Mouse (Mus musculus): ENCODE data around the gene Appl2. TPM values are rescaled to one million over a fixed set of nuclear protein-coding genes. Genes with fewer than 3 reads are reported as not detected.
A peak's percentile ranks its signal among the peaks of the same experiment; 100 is the strongest.

Appl2 gene
- polyA plus RNA-seq, 1 experiment = 30.5 TPM

DNA sequence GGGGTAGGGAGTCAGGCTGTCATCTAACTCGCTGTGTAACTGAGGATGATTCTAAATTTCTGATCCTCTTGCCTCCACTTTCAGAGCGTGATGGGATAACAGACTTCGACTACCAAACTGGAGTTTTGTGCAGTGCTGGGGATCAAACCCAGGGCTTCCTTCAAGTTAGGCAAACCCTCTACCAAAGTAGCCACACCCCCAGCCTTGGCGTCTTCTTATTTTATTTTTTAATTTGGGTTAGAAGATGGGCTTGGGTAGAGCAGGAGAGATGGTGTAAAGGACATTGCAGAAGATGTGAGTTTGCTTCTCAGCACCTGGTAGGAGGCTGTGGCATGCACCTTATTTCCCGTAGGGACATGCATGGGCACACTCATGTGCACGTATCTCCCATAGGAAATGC is 499 bp upstream of the Appl2 start:
- TF ChIP-seq POLR2A (IDR thresholded peaks at IDR 0.05; ENCODE audit: low read depth, low read length) = no peak
- TF ChIP-seq CTCF (IDR thresholded peaks at IDR 0.05; ENCODE audit: borderline replicate concordance, insufficient read depth, low read length) = no peak
- peak overlapping the region; percentile 51 for H3K4me3 ChIP-seq (ENCODE audit: insufficient read depth, low read length)
- no peaks in the 10 kb centered on the region for H3K4me1 ChIP-seq (ENCODE audit: control insufficient read depth, insufficient read depth, low read length)
- H3K27ac ChIP-seq (ENCODE audit: insufficient read depth, low read length) = no peak overlapping the region

DNA sequence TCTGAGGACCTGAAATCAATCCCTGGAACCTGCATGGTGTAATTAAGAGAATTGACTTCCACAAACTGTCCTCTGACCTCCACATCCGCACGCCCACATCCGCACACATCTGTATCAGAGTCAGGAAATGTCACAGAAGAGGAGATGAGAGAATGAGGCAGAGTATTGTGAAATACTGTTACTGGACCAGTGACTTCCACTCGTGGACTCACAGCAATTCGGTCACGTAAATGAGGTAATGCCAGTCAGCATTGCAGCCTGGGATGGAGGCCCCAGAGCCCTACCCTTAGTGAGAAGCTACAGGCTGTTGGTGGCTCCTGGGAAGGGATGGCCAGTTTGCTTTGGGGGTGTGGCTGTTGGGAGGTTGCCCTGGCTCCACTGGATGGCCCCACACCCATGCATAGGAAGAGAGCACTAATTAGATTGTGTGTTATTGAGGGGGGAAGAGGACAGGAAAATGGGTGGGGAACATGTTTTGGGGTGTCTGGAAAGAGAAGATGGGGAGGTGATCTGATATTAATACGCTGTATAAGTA is 2.1 kb downstream of the Appl2 start:
- TF ChIP-seq POLR2A (IDR thresholded peaks at IDR 0.05; ENCODE audit: low read depth, low read length) (no peak), CTCF (IDR thresholded peaks at IDR 0.05; ENCODE audit: borderline replicate concordance, insufficient read depth, low read length) (no peak)
- no peak overlapping the region for H3K27ac ChIP-seq (ENCODE audit: insufficient read depth, low read length)
- H3K4me3 ChIP-seq (ENCODE audit: insufficient read depth, low read length) = no peak overlapping the region
- no peaks in the 10 kb centered on the region for H3K4me1 ChIP-seq (ENCODE audit: control insufficient read depth, insufficient read depth, low read length)

DNA sequence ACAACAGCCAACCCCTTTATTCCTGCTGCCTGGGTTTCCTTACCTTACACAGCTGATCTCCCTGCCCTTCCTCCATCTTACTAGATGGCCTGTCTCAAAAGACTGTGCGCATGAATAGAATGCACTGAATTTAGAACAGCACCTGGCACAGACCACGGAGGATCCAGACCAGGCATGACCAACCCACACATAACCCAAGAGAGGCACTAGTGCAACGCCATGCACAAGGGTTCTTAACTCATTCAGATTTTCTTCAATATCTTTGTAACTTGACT is 2.9 kb downstream of the Appl2 start:
- no peak overlapping the region for H3K27ac ChIP-seq (ENCODE audit: insufficient read depth, low read length)
- TF ChIP-seq POLR2A (IDR thresholded peaks at IDR 0.05; ENCODE audit: low read depth, low read length) (no peak), CTCF (IDR thresholded peaks at IDR 0.05; ENCODE audit: borderline replicate concordance, insufficient read depth, low read length) (no peak)
- H3K4me3 ChIP-seq (ENCODE audit: insufficient read depth, low read length) = no peak overlapping the region
- no peaks in the 10 kb centered on the region for H3K4me1 ChIP-seq (ENCODE audit: control insufficient read depth, insufficient read depth, low read length)

DNA sequence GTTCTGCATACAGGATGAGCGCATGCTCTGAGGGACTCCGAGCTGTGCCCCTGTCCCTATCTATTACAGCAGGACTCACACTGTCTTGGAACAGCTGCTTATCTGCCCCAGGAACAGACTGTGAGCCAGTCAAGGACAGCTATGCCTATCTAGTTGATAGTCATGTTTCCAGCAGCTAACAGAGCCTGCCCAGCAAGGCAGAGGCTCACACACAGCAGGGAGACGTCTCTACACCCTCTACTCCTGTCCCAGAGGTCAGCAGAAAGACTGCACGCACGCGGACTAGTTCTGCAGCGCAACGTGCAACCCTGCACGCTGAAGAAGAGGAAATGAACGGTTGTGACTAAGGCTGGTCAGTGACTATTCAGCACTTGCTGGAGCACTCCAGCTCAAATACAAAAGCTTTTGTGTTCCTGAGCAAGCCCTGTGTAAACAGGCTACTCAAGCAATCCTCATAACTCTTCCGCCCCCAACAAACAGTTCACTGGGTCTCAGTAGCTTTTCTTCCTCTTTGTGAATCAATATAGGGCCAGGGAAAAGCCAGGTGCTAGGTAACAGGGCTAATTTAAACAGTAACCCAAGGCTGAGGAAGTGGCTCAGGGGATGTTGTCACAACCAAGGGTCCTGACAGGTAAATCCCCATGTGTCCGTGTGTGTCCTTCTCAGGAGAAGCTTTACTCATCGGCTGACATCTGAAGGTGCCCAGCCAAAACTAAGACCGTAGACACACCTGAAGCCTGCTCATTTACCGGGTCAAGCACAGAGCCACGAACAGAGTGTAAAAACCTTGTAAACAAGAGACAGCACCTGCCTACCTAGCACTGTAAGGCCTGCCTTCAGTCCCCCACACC is 3.4 kb downstream of the Appl2 start:
- TF ChIP-seq POLR2A (IDR thresholded peaks at IDR 0.05; ENCODE audit: low read depth, low read length) = no peak
- no peak for TF ChIP-seq CTCF (IDR thresholded peaks at IDR 0.05; ENCODE audit: borderline replicate concordance, insufficient read depth, low read length)
- Histone ChIP-seq H3K4me3 (ENCODE audit: insufficient read depth, low read length) (no peak overlapping the region), H3K27ac (ENCODE audit: insufficient read depth, low read length) (no peak overlapping the region), H3K4me1 (ENCODE audit: control insufficient read depth, insufficient read depth, low read length) (no peaks in the 10 kb centered on the region)

DNA sequence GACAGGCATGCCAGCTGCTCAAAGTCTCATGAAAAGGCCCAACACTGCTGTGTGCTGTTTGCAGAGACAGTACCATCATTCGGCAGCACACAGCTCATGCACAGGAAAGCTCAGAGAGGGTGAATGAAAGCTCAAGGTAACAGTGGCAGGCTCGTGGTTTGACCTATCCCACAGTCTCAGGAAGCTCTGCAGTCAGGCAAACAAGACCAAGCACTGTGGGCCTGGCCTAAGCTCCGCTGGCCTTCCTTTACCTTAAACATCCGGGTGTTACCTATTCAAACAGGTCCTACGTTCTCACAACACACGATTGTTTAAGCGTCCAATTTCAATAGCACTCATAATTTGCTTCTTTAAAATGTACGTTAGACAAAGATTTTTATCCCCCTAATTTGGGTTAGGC is 4.4 kb downstream of the Appl2 start:
- no peak overlapping the region for H3K27ac ChIP-seq (ENCODE audit: insufficient read depth, low read length)
- H3K4me1 ChIP-seq (ENCODE audit: control insufficient read depth, insufficient read depth, low read length) = no peaks in the 10 kb centered on the region
- no peak overlapping the region for H3K4me3 ChIP-seq (ENCODE audit: insufficient read depth, low read length)
- TF ChIP-seq POLR2A (IDR thresholded peaks at IDR 0.05; ENCODE audit: low read depth, low read length) (no peak), CTCF (IDR thresholded peaks at IDR 0.05; ENCODE audit: borderline replicate concordance, insufficient read depth, low read length) (no peak)

DNA sequence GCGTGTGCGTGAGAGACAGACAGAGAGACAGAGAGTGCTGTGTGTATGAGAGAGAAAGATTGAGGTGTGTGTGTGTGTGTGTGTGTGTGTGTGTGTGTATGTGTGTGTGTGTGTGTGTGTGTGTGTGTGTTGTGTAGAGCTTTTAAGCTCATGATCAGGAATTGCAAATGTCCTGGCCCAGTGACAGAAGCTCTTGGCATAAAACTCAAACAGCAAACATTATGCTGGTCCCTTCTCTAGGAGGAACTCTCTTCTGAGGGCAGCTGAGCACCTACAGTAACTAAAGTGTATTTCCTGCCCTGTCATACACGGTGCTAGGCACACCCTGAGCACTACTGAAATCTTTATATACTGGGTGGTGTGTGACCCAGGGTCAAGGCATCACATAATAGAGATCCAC is 6.9 kb downstream of the Appl2 start:
- no peak overlapping the region for H3K27ac ChIP-seq (ENCODE audit: insufficient read depth, low read length)
- TF ChIP-seq POLR2A (IDR thresholded peaks at IDR 0.05; ENCODE audit: low read depth, low read length) = no peak
- no peak for TF ChIP-seq CTCF (IDR thresholded peaks at IDR 0.05; ENCODE audit: borderline replicate concordance, insufficient read depth, low read length)
- no peak overlapping the region for H3K4me3 ChIP-seq (ENCODE audit: insufficient read depth, low read length)

DNA sequence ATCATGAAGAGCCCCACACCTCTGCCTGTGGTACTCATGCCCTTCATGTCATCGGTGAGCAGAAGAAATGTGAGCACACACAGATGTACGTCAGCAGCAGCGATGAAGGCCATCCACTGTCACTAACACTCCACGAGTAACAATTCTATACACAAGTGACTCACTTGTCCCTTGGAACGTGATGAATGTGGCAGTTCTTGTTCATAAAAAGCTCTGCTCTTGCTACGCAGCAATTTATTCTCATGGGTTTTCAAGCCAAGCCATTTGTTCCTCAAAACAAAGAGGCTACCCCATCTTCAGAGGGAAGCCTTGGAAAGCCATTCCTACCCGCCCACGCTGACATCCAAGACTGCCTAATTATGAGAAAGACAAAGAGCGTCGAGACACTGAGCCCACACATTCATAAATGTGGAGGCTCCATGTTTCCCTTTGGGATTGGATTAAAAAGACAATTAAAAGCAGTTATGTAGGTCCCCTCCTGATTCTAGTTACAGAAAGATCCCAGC is 8.6 kb downstream of the Appl2 start:
- no peak overlapping the region for H3K27ac ChIP-seq (ENCODE audit: insufficient read depth, low read length)
- no peak for TF ChIP-seq POLR2A (IDR thresholded peaks at IDR 0.05; ENCODE audit: low read depth, low read length)
- TF ChIP-seq CTCF (IDR thresholded peaks at IDR 0.05; ENCODE audit: borderline replicate concordance, insufficient read depth, low read length) = no peak
- H3K4me1 ChIP-seq (ENCODE audit: control insufficient read depth, insufficient read depth, low read length) = no peaks in the 10 kb centered on the region
- H3K4me3 ChIP-seq (ENCODE audit: insufficient read depth, low read length) = no peak overlapping the region

More for the DNA sequence above, 6.9 kb downstream of the Appl2 start:
- H3K4me1 ChIP-seq (ENCODE audit: control insufficient read depth, insufficient read depth, low read length) = no peaks in the 10 kb centered on the region

DNA sequence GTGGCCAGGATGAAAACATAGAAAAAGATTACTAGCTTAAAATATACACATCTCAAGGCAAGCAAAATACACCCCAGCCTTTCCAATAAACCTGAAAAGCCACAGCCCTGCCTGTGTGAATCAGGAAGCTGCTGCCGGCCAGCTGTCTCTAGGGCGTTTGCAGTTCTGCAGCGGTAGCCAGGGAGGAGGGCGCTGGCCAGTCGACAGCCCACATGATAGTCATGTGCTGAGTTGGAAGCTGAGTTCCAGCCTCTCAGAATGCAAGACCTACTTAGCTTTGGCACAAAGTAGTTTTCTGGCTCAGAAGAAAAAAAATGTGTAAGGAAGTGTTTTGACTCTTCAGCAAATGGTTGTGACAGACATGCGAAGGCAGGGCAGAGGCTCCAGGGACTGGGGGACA is 11.2 kb downstream of the Appl2 start:
- TF ChIP-seq POLR2A (IDR thresholded peaks at IDR 0.05; ENCODE audit: low read depth, low read length) (0 out of 2 replicates have a peak, but pooled peaks have one; percentile 17), CTCF (IDR thresholded peaks at IDR 0.05; ENCODE audit: borderline replicate concordance, insufficient read depth, low read length) (no peak)
- H3K4me3 ChIP-seq (ENCODE audit: insufficient read depth, low read length) = no peak overlapping the region
- H3K27ac ChIP-seq (ENCODE audit: insufficient read depth, low read length) = peak overlapping the region; percentile 44
- no peaks in the 10 kb centered on the region for H3K4me1 ChIP-seq (ENCODE audit: control insufficient read depth, insufficient read depth, low read length)

DNA sequence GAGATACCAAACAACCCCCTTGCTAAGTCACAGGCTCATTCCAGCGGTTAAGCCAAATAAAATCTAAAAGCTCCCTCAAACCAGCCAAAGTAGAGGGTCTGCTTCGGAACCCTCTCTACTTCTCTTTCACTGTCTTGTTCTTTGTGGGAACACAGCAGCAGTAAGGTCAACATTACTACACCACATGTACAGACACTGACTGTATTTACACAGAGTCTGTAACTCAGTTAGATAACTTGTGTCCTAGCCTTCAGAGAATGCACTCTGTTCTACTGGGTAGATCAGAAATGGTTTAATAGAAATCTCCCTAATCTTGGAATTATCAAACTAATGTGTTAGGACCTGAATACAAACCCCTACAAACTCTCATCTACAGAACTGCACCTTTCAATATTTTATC is 12.3 kb downstream of the Appl2 start:
- TF ChIP-seq POLR2A (IDR thresholded peaks at IDR 0.05; ENCODE audit: low read depth, low read length) (no peak), CTCF (IDR thresholded peaks at IDR 0.05; ENCODE audit: borderline replicate concordance, insufficient read depth, low read length) (no peak)
- Histone ChIP-seq H3K27ac (ENCODE audit: insufficient read depth, low read length) (no peak overlapping the region), H3K4me1 (ENCODE audit: control insufficient read depth, insufficient read depth, low read length) (no peaks in the 10 kb centered on the region), H3K4me3 (ENCODE audit: insufficient read depth, low read length) (no peak overlapping the region)

DNA sequence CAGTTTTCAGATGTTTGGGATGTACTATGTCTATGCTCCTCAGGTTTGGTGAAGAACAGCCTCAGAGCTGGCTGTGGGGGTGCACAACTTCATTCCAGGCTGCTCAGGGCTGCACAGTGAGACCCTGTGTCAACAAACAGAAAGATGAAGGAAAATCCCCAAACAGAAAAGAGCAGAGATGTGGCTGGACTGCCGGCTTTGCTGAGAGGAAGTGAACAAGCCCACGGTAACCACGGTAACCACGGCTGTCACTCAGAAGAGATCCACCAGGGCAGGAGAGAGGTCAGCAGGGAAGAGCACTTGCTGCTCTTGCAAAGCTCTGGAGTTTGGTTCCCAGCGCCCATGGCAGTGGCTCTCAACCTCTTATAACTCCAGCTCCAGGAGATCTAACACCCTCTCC is 14.1 kb downstream of the Appl2 start:
- no peak overlapping the region for H3K27ac ChIP-seq (ENCODE audit: insufficient read depth, low read length)
- H3K4me1 ChIP-seq (ENCODE audit: control insufficient read depth, insufficient read depth, low read length) = no peaks in the 10 kb centered on the region
- H3K4me3 ChIP-seq (ENCODE audit: insufficient read depth, low read length) = no peak overlapping the region
- no peak for TF ChIP-seq CTCF (IDR thresholded peaks at IDR 0.05; ENCODE audit: borderline replicate concordance, insufficient read depth, low read length)
- no peak for TF ChIP-seq POLR2A (IDR thresholded peaks at IDR 0.05; ENCODE audit: low read depth, low read length)

Measured in embryonic fibroblast, embryonic 13.5 days (primary cell).